Mouse (Mus musculus) CH12.LX (cell line): Measurements from ENCODE around the gene Rab42. TPM values are rescaled to one million over a fixed set of nuclear protein-coding genes. Genes with fewer than 3 reads are reported as not detected.

Experiments
- DNase-seq: peaks from one replicate; pipeline ENCODE4 v3.0.0-alpha.2; 2013; ENCODE audit errors: extremely low read depth
- H3K27ac ChIP-seq: 2 replicates; pipeline ENCODE4 v1.5.1; 2012; ENCODE audit warnings: low read depth, mild to moderate bottlenecking, control low read depth, moderate library complexity; ENCODE audit not compliant: insufficient read depth
- H3K27me3 ChIP-seq: replicated peaks from 2 replicates; pipeline ENCODE3; 2012; ENCODE audit warnings: inconsistent platforms
- H3K36me3 ChIP-seq, 2 experiments: replicated peaks in 1 of 2; 2 replicates each; pipeline versions ENCODE3 to v1.6.1; 2012; ENCODE audit warnings: inconsistent platforms in 1 of 2, low read length in 1 of 2, mild to moderate bottlenecking in 1 of 2, mixed read lengths in 1 of 2, moderate library complexity in 1 of 2; ENCODE audit not compliant: control insufficient read depth in 1 of 2, insufficient read depth in 1 of 2
- H3K4me1 ChIP-seq, 2 experiments: 2 replicates each; pipeline ENCODE4 v1.6.1; 2012; ENCODE audit warnings: inconsistent platforms in 1 of 2, moderate library complexity in 1 of 2; ENCODE audit not compliant: insufficient read depth in 2 of 2, control insufficient read depth in 1 of 2
- H3K4me2 ChIP-seq: 2 replicates; pipeline ENCODE4 v1.6.1; 2012; ENCODE audit warnings: low read depth, mild to moderate bottlenecking, control low read depth; ENCODE audit not compliant: poor library complexity, insufficient read depth, severe bottlenecking
- H3K4me3 ChIP-seq, 3 experiments: fragments of 150-350 bp in 1 of 3; sonication (generic) in 1 of 3; replicated peaks in 1 of 3; 2 replicates each; pipeline versions ENCODE3 to v1.5.1; 2011 to 2012; ENCODE audit warnings: low read depth in 2 of 3, low read length in 2 of 3, mild to moderate bottlenecking in 2 of 3, moderate library complexity in 2 of 3, control low read depth in 1 of 3, improper control_type of control experiment in 1 of 3, inconsistent platforms in 1 of 3, mixed read lengths in 1 of 3; ENCODE audit not compliant: poor library complexity in 1 of 3
- H3K79me2 ChIP-seq: replicated peaks from 2 replicates; pipeline ENCODE4 v1.6.1; 2012; ENCODE audit warnings: mild to moderate bottlenecking, moderate library complexity; ENCODE audit not compliant: control insufficient read depth, poor library complexity, insufficient read depth, severe bottlenecking; ENCODE audit errors: extremely low read depth
- H3K9ac ChIP-seq: 2 replicates; pipeline ENCODE4 v1.6.1; 2012; ENCODE audit warnings: low read depth, mild to moderate bottlenecking, control low read depth, moderate library complexity; ENCODE audit not compliant: insufficient read depth
- H3K9me3 ChIP-seq: replicated peaks from 2 replicates; pipeline ENCODE3; 2012; ENCODE audit warnings: low read length, inconsistent platforms, mixed read lengths
- BHLHE40 ChIP-seq: IDR thresholded peaks from 2 replicates; pipeline ENCODE4 v1.6.1; 2011; ENCODE audit warnings: mild to moderate bottlenecking, low read depth, low read length, improper control_type of control experiment
- CHD1 ChIP-seq: IDR thresholded peaks from 2 replicates; pipeline ENCODE4 v1.6.1; 2012; ENCODE audit warnings: low read depth, low read length, improper control_type of control experiment, inconsistent platforms
- CHD2 ChIP-seq: IDR thresholded peaks from 2 replicates; pipeline ENCODE4 v1.6.1; 2011; ENCODE audit warnings: low read length, improper control_type of control experiment
- CTCF ChIP-seq, 2 experiments: IDR thresholded peaks in 1 of 2; conservative IDR thresholded peaks in 1 of 2; 2 replicates each; pipeline ENCODE4 v1.5.1; 2011 to 2012; ENCODE audit warnings: low read depth in 2 of 2, low read length in 2 of 2, improper control_type of control experiment in 1 of 2, inconsistent platforms in 1 of 2, mild to moderate bottlenecking in 1 of 2, moderate library complexity in 1 of 2
- EP300 ChIP-seq: IDR thresholded peaks from 2 replicates; pipeline ENCODE4 v1.6.1; 2011; ENCODE audit warnings: low read length, improper control_type of control experiment
- GABPA ChIP-seq: IDR thresholded peaks from 2 replicates; pipeline ENCODE4 v1.6.1; 2012; ENCODE audit warnings: low read depth, low read length, improper control_type of control experiment, inconsistent platforms; ENCODE audit not compliant: insufficient replicate concordance
- HCFC1 ChIP-seq: IDR thresholded peaks from 2 replicates; pipeline ENCODE4 v1.6.1; 2012; ENCODE audit warnings: low read depth, mild to moderate bottlenecking, inconsistent platforms, low read length, improper control_type of control experiment
- JUN ChIP-seq: IDR thresholded peaks from 2 replicates; pipeline ENCODE4 v1.6.1; 2011; ENCODE audit warnings: low read depth, mild to moderate bottlenecking, low read length, improper control_type of control experiment, moderate library complexity; ENCODE audit not compliant: insufficient read depth
- JUND ChIP-seq: conservative IDR thresholded peaks from 2 replicates; pipeline ENCODE4 v1.6.1; 2011; ENCODE audit warnings: low read depth, low read length, improper control_type of control experiment
- KAT2A ChIP-seq: IDR thresholded peaks from 2 replicates; pipeline ENCODE4 v1.6.1; 2012; ENCODE audit warnings: low read length, improper control_type of control experiment, inconsistent platforms; ENCODE audit not compliant: insufficient replicate concordance
- MAFK ChIP-seq: IDR thresholded peaks from 2 replicates; pipeline ENCODE4 v1.6.1; 2011; ENCODE audit warnings: low read length, improper control_type of control experiment; ENCODE audit not compliant: insufficient replicate concordance
- MAX ChIP-seq: IDR thresholded peaks from 2 replicates; pipeline ENCODE4 v1.6.1; 2011; ENCODE audit warnings: low read length, improper control_type of control experiment
- MAZ ChIP-seq: IDR thresholded peaks from 2 replicates; pipeline ENCODE4 v1.6.1; 2012; ENCODE audit warnings: low read depth, mild to moderate bottlenecking, inconsistent platforms, low read length, improper control_type of control experiment, moderate library complexity
- MEF2A ChIP-seq: IDR thresholded peaks from 2 replicates; pipeline ENCODE4 v1.6.1; 2014; ENCODE audit warnings: low read depth, mild to moderate bottlenecking, inconsistent platforms, low read length, improper control_type of control experiment, borderline replicate concordance
- MXI1 ChIP-seq: IDR thresholded peaks from 2 replicates; pipeline ENCODE4 v1.6.1; 2011; ENCODE audit warnings: mild to moderate bottlenecking, low read depth, low read length, improper control_type of control experiment
- MYC ChIP-seq: IDR thresholded peaks from 2 replicates; pipeline ENCODE4 v1.6.1; 2011; ENCODE audit warnings: low read depth, mild to moderate bottlenecking, improper control_type of control experiment, low read length
- NRF1 ChIP-seq: IDR thresholded peaks from 2 replicates; pipeline ENCODE4 v1.6.1; 2014; ENCODE audit warnings: low read depth, mild to moderate bottlenecking, inconsistent platforms, low read length, improper control_type of control experiment, moderate library complexity
- PAX5 ChIP-seq: IDR thresholded peaks from 2 replicates; pipeline ENCODE4 v1.6.1; 2012; ENCODE audit warnings: low read length, inconsistent platforms, mixed read lengths
- POLR2A ChIP-seq: IDR thresholded peaks from 2 replicates; pipeline ENCODE4 v1.6.1; 2011; ENCODE audit warnings: low read depth, mild to moderate bottlenecking, improper control_type of control experiment, low read length
- POLR2AphosphoS2 ChIP-seq: IDR thresholded peaks from 2 replicates; pipeline ENCODE4 v1.6.1; 2011; ENCODE audit warnings: low read depth, low read length, improper control_type of control experiment
- SIN3A ChIP-seq: IDR thresholded peaks from 2 replicates; pipeline ENCODE4 v1.6.1; 2012; ENCODE audit warnings: low read length, improper control_type of control experiment, inconsistent platforms
- TBP ChIP-seq: conservative IDR thresholded peaks from 2 replicates; pipeline ENCODE4 v1.6.1; 2011; ENCODE audit warnings: low read depth, low read length, improper control_type of control experiment
- TCF12 ChIP-seq: IDR thresholded peaks from 2 replicates; pipeline ENCODE4 v1.6.1; 2014; ENCODE audit warnings: low read depth, mild to moderate bottlenecking, inconsistent platforms, low read length, improper control_type of control experiment
- UBTF ChIP-seq: IDR thresholded peaks from 2 replicates; pipeline ENCODE4 v1.6.1; 2012; ENCODE audit warnings: low read depth, mild to moderate bottlenecking, inconsistent platforms, low read length, improper control_type of control experiment, moderate library complexity
- USF1 ChIP-seq: IDR thresholded peaks from 2 replicates; pipeline ENCODE4 v1.6.1; 2014; ENCODE audit warnings: low read depth, mild to moderate bottlenecking, inconsistent platforms, low read length, improper control_type of control experiment
- USF2 ChIP-seq: conservative IDR thresholded peaks from 2 replicates; pipeline ENCODE4 v1.6.1; 2011; ENCODE audit warnings: low read depth, low read length, improper control_type of control experiment
- ZC3H11A ChIP-seq: IDR thresholded peaks from 2 replicates; pipeline ENCODE4 v1.6.1; 2012; ENCODE audit warnings: low read depth, mild to moderate bottlenecking, inconsistent platforms, low read length, improper control_type of control experiment
- ZKSCAN1 ChIP-seq: IDR thresholded peaks from 2 replicates; pipeline ENCODE4 v1.6.1; 2012; ENCODE audit warnings: low read depth, inconsistent platforms, low read length, improper control_type of control experiment, borderline replicate concordance
- ZMIZ1 ChIP-seq: IDR thresholded peaks from 2 replicates; pipeline ENCODE4 v1.6.1; 2012; ENCODE audit warnings: low read depth, mild to moderate bottlenecking, inconsistent platforms, low read length, improper control_type of control experiment
- ZNF384 ChIP-seq: IDR thresholded peaks from 2 replicates; pipeline ENCODE4 v1.6.1; 2012; ENCODE audit warnings: low read depth, low read length, improper control_type of control experiment, inconsistent platforms
- dilution Hi-C: fragments of 300-500 bp; cut with MboI; formaldehyde crosslinking; loops from 2 replicates; pipeline ENCODE4 v1.14.3; 2020; ENCODE audit warnings: low sequenced_read_pairs; ENCODE audit not compliant: extremely low pct_unique_long_range_greater_than_20kb, extremely low pct_ligation_motif_present
- in situ Hi-C: fragments of 300-500 bp; cut with MboI; formaldehyde crosslinking; loops from 3 replicates; pipeline ENCODE4 v1.14.3; 2019; ENCODE audit warnings: low sequenced_read_pairs, low pct_ligation_motif_present, low pct_unique_long_range_greater_than_20kb, mixed read lengths
- polyA plus RNA-seq: library from polyadenylated mRNA; unstranded; fragments of >175 nt; gene quantifications from 2 replicates; pipeline ENCODE4 v1.2.1, GENCODE M21; 2012; ENCODE audit warnings: low read depth; ENCODE audit not compliant: insufficient read length
- total RNA-seq, 2 experiments: library from RNA; depleted of rRNA; stranded (reverse); fragments of 300-350 nt in 1 of 2; fragments of >200 nt in 1 of 2; gene quantifications; 2 replicates each; pipeline ENCODE4 v1.2.3; 2012 to 2014

The Rab42 gene
- total and polyA plus RNA-seq, 3 experiments = 0.31 to 0.51 TPM; not detected in 1

GRCm38 (mm10) chr4:132329835-132330354, 26.7 kb upstream of the Rab42 start:
- Histone ChIP-seq H3K4me3 (peak overlapping the region; percentile 62 to 82 (median 78)), H3K9me3 (no peaks in the 10 kb centered on the region)
- TF ChIP-seq MXI1 (no peak), MAX (no peak), TCF12 (no peak), UBTF (no peak), MAZ (no peak), BHLHE40 (no peak), ZNF384 (peak; percentile 36; the same call in 1 of the 2 replicates), POLR2AphosphoS2 (no peak)
- TF ChIP-seq, all 38 proteins: peak for 1
- in situ Hi-C loops (no loop called here), dilution Hi-C loops (no loop called here)
- H3K4me2 ChIP-seq = peak overlapping the region; percentile 72
- H3K27me3 ChIP-seq = no peaks in the 10 kb centered on the region
- peaks cover 7% of the 10 kb centered on the region for H3K79me2 ChIP-seq
- peak overlapping the region; percentile 71 for H3K9ac ChIP-seq
- no peak for DNase-seq
- peaks cover 0 to 7% of the 10 kb centered on the region in 2 experiments; a peak in 2 of 4 replicates for H3K4me1 ChIP-seq
- H3K36me3 ChIP-seq = peaks cover 38 to 60% of the 10 kb centered on the region in 2 experiments
- H3K27ac ChIP-seq = no peak overlapping the region

- in situ Hi-C loops (no loop called here), dilution Hi-C loops (no loop called here)
- peak within 1 kb of the TSS; percentile 62 to 82 (median 78) for H3K4me3 ChIP-seq
- peak within 1 kb of the TSS; percentile 71 for H3K9ac ChIP-seq
- H3K4me2 ChIP-seq = peak within 1 kb of the TSS; percentile 98
- no peaks in the 10 kb centered on the region for H3K27me3 ChIP-seq
- DNase-seq = peak; percentile 94
- H3K27ac ChIP-seq = peak within 1 kb of the TSS; percentile 79
- H3K9me3 ChIP-seq = no peaks in the 10 kb centered on the region
- H3K4me1 ChIP-seq = peaks cover 0 to 7% of the 10 kb centered on the region in 2 experiments; a peak in 2 of 4 replicates
- peaks cover 7% of the 10 kb centered on the region for H3K79me2 ChIP-seq
- H3K36me3 ChIP-seq = peaks cover 39 to 60% of the 10 kb centered on the region in 2 experiments
- TF ChIP-seq ZKSCAN1 = no peak
- TF ChIP-seq USF2 = no peak
- peak; percentile 89 for TF ChIP-seq ZMIZ1
- TF ChIP-seq NRF1 = peak; percentile 76
- TF ChIP-seq CHD2 = peak; percentile 44
- TF ChIP-seq HCFC1 = peak; percentile 75
- no peak for TF ChIP-seq EP300
- peak; percentile 87 for TF ChIP-seq MAX
- no peak for TF ChIP-seq CTCF (conservative IDR thresholded peaks at IDR 0.05 in 1 of 2, IDR thresholded peaks at IDR 0.05 in 1 of 2; ENCODE audit: low read depth in 2 of 2, low read length in 2 of 2)
- no peak for TF ChIP-seq PAX5
- TF ChIP-seq MAFK = no peak
- no peak for TF ChIP-seq USF1
- TF ChIP-seq GABPA = no peak
- TF ChIP-seq MXI1 = peak; percentile 95
- TF ChIP-seq ZC3H11A = no peak
- 0 out of 2 replicates have a peak, but pooled peaks have one; percentile 35 for TF ChIP-seq BHLHE40
- 0 out of 2 replicates have a peak, but pooled peaks have one; percentile 48 for TF ChIP-seq TBP
- TF ChIP-seq JUN = no peak
- TF ChIP-seq POLR2A = peak; percentile 97
- TF ChIP-seq MYC = peak; percentile 85
- no peak; the same call in 1 of the 2 replicates for TF ChIP-seq CHD1
- peak; percentile 95 for TF ChIP-seq SIN3A
- TF ChIP-seq POLR2AphosphoS2 = peak; percentile 82
- peak; percentile 68; the same call in 1 of the 2 replicates for TF ChIP-seq MEF2A
- TF ChIP-seq UBTF = peak; percentile 93
- peak; percentile 97 for TF ChIP-seq MAZ
- TF ChIP-seq KAT2A = peak; percentile 74; the same call in 1 of the 2 replicates
- TF ChIP-seq ZNF384 = peak; percentile 54
- no peak for TF ChIP-seq JUND
These were observed 26.1 kb upstream of the Rab42 start, which contains the start of gene Trnau1ap for GRCm38 (mm10) chr4:132329115-132329834. Trnau1ap (minus strand) TSS chr4:132329538.
